Mouse (Mus musculus) layer of hippocampus, adult 9-10 months (tissue): ENCODE results near the gene Nudt3.
"Not testable (repeated sequence)": the region's sequence is repeated elsewhere in the genome, so short reads cannot be mapped to it uniquely, and the experiment has no call there.

ENCODE experiments used
- DNase-seq: peaks from one replicate; pipeline ENCODE4 v3.0.0; 2022; ENCODE audit warnings: low spot score

The Nudt3 gene

DNA sequence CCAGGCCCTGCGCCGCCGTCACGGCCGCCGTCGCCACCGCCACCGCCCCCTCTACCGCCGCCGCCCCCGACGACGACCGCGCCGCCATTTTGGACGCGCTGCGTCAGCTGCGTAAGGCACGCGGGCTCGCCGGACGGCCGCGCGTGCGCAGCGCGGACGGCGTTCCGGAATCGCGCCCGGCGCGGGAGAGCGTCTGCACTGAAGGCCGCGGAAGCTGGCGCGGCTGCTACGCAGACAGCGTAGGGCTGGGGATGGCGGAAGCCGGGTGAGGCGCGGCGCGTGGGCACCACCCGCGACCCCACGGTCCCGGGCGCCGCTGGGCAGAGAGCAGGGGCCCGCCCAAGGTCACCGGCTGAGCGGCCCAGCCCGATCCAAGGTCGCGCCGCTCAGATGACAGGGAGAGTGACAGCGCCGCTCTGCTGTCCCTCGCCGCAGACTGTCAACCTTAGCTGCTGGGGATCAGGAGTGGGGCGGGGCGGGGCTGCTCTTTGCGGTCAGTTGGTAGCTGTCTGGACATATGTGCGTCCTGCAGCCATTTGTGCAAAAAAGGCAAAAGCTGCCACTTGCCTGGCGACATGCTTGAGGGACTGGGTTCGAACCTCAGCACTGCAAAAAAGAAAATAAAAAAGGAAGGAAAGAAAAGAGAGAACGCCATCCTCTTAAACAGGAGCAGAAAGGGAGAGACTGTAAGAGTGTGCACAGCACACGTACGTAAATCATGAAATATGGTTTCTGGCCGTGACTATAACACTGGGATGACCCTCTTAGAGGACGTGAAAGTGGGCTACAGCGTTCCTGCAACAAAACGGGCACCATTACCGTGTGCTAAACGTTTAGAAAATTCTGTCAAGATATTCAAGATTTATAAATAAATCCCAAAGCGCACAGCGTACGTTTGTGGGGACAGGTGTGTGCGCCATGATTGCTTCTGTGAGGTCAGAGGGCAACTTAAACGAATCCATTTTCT is at the start of gene Nudt3:
Gene Nudt3, minus strand, starts transcription at position 136 of the 967 bp plus-strand sequence.
- peak; percentile 55 for DNase-seq

- no peak for DNase-seq
Measured at GRCm38 (mm10) chr17:27671720-27672119, 48.4 kb upstream of the Nudt3 start.

DNA sequence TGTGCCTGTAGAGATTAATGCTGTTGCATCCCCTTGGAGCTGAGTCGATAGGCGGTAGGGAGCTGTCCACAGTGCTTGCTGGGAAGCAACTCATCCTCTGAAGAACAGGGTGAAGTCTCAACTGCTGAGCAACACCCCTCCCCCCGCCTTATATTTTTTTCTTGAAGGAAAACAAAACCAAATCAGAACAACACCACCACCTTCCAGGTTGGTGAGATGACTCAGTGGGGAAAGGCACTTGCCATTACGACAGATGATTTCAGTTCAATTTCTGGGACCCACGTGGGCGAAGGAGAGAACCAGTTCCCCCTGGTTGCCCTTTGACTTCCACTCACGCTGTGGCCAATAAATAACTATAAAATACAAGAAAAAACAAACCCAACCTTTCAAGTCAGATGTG is 35.5 kb upstream of the Nudt3 start:
- no peak for DNase-seq

DNA sequence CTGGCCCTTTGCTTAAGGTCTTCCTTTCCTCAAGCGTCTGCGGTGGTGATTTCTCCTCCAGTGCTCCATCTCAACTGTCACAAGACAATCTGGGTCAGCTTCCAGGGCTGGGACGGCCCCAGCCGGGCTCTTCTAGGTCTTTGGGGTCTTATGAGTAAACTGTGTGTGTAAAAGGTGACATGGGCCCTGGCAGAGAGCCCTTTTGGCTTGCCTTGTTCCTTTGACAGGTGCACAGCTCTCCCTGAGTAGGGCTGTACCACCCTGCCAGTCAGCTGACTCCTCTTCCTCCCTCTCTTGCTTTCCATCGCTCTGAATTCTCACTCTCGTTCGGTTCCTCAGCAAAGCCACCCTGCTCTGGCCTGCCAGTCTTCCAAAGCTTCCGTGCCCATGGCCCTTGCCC is 33.8 kb upstream of the Nudt3 start:
- DNase-seq = no peak

- DNase-seq = no peak
Measured at GRCm38 (mm10) chr17:27656414-27656813, 33.1 kb upstream of the Nudt3 start.

DNA sequence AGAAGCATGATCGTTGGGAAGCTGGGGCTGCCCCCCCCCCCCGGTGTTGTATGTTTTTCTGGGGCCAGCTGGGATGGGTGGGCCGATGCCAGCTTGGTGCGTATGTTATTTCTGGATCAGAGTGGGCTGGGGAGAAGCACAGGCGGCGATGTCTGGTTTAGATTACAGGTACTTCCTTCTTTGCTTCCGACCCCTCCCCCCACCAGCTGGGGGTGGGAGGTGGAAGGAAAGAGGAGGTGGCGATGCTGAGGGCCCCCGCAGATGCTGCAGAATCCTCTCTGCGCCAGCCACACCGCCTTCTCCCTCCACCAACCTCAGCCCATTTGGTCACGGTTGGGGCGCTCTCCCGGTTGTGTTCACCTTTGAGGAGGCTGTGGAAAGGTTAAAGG is 32.7 kb upstream of the Nudt3 start:
- DNase-seq = no peak

DNA sequence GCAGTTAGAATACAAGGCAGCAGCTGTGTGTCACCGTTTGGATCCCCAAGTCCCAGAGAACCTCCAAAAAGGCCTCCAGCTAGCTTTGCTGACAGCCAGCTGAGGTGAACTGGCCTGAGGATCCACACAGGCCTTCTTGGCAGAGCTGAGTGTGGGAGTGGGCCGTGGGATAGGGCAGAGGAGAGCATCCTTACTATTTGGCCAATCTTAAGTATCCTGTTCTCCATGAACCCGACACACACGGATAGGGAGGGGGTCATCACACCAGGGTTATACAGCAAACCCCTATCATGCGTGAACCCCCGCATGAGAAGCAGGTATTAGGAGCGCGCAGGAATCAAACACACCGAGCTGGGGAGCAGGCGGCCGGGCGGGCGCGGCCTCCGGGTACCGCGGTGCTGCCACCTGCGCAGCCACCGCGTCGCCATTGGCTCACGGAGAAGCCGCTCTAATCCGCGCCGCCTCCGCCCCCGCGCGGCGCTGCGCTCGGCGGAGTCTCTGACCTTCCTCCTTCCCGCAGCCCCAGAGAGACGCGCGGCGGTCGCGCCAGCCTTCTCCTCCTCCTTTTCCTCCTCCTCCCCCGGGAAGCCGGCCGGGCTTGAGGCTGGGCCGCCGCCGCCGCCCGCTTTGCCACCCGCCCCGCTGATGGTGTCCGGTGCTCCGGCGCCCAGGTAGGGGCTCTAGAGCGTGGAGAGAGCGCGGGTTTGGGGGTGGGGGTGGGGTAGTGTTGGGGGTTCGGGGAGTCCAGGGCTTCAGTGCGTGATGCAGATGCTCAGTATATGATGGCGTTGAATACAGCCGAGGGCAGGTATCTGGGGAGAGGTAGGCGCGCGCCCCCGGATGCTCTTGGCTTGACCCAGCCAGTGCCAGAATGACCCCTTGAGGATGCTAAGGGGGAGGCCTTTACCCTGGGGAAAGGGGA is 32.1 kb upstream of the Nudt3 start, which contains the start of gene Pacsin1:
Gene Pacsin1, plus strand, starts transcription at position 421 of the 922 bp plus-strand sequence.
- no peak for DNase-seq

GRCm38 (mm10) chr17:27653253-27653959 is 30.1 kb upstream of the Nudt3 start:
- no peak for DNase-seq

DNA sequence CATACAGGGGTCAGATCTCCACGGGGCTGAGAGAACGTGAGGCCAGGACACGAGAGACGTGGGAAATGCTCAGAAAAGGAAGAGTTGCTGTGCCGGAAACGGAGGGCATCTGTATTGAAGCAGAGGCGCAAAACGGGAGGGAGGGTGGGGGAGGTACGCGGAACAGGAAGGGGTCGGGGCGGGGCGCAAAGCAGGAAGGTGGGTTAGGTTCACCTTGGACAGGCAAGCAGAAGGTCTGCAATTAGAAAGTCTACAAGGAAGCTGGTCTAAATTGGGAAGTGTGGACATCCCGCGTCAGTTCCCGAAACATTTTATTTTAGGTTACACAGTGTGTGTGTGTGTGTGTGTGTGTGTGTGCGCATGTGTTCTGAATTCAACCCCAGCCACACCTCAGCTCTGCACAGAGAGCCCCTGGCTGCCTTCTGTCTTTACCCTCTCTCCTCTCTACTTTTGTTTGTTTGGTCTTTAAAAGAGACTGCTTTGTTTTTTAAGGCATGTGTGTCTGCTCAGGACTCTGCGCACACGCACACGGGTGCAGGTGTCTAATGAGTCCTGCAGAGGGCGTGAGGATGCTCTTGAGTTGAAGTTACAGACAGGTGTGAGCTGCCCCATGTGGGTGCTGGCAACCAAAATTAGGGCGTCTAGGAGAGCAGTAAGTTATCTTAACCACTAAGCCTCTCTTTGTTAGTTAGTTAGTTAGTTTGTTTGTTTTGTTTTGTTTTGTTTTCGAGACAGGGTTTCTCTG is 28.9 kb upstream of the Nudt3 start:
- no peak for DNase-seq

DNA sequence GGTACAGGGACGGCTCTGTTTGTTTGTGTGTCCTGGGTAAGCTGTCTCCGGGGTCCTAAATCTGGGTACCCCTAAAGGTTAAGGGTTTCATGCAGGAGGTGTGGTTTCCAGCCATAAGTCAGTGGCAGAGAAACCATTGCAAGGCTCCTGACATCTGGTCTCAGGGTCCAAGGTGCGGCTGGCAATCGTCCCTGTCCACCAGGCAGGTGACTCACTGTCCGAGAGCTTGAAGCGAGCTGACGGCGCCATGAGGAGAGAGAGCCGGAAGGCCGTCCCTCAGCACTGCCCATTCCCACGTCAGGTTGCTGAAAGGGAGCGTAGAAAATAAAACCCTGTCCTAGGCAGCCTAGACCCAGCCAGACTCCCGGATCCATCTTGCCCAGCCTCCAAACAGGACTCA is 27.3 kb upstream of the Nudt3 start:
- no peak for DNase-seq

- DNase-seq = no peak
Measured at GRCm38 (mm10) chr17:27650160-27650559, 26.9 kb upstream of the Nudt3 start.

DNA sequence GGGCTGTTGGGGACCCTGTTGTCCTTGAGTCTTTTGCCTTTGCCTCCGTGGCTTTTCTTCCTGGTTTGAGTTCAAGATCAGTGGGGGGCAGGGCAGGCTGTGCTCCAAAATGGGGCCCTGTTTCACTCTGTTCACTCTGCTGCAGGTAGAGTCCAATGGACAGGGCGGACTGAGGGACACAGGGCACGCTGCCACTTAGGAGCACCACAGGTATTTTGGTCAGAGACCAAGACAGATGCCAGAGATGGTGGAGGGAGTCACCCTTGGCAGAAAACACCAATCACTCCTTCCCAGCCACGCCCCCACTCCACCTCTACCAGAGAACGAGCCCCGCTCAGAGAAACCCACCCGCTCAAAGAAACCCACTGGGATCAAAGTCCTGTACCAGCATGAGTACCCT is 22.5 kb upstream of the Nudt3 start:
- DNase-seq = no peak

- DNase-seq = no peak
Measured at GRCm38 (mm10) chr17:27644572-27644971, 21.3 kb upstream of the Nudt3 start.

- DNase-seq = no peak
Measured at GRCm38 (mm10) chr17:27643756-27644155, 20.5 kb upstream of the Nudt3 start.

DNA sequence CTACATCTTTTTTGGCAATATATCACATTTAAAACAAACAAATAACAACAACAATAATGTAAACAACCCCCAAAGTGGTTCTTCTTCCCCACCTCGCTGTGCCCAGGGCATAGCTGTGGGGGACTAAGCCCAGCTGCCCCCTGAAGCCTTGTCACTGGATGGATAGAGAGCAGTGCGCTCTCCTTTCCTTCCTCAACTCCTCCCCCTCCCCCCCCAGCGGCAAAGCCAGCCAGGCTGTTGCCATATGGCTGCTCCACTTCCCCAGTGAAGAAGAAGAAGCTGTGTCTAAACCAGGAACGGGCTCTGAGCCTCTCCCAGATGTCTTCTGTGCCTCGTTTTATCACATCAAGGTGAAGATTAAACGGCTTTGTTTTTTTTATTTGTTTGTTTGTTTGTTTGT is 19.8 kb upstream of the Nudt3 start:
- no peak for DNase-seq

DNA sequence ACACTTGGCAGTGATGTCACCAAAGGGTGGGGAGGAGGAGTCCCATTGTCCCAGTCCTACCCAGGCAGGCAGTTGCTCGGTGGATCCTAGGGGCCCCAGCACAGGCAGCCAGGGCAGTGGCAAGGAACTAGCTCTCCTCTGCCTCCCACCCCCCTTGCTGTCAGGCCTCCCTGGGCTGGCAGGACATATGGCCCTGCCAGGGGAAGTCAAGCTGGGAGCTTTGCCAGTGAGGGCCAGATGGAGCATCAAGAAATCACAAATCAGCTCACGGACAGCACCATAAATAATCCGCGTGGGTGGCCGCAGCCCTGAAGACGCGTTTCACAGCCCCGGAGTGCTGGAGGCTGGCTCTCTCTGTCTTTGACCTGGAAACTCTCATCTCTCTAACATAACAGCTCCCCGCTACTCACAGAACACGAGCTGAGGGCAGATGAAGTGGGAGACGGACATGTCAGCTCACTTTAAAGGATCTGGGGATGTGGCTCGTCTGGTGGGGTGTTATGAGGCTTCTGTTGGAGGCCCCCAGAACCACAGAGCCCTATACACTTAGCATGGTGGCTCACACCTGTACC is 19.3 kb upstream of the Nudt3 start:
- peak; percentile 79 for DNase-seq

- DNase-seq = not testable (repeated sequence)
Measured at GRCm38 (mm10) chr17:27639851-27640250, 16.6 kb upstream of the Nudt3 start.

GRCm38 (mm10) chr17:27638921-27639332 is 15.6 kb upstream of the Nudt3 start:
- no peak for DNase-seq

DNA sequence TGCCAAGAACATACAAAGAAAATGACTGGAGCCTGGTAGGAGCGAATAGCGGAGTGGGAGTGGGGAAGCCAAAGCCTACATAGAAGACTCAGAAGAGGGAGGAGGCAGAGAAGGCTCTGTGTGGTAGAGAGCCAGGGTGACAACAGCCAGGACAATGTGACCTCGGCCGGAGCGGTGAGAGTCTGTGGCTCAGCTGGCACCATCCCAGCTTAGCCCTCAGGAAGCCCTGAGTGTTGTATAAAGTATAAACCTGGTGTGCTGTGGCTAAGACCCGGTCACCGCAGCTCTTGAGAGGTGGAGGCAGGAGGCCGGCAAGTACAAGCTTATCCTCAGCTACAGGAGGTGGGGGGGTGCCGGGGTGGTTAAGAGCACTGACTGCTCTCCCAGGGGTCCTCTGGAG is 14.0 kb upstream of the Nudt3 start:
- DNase-seq = no peak

DNA sequence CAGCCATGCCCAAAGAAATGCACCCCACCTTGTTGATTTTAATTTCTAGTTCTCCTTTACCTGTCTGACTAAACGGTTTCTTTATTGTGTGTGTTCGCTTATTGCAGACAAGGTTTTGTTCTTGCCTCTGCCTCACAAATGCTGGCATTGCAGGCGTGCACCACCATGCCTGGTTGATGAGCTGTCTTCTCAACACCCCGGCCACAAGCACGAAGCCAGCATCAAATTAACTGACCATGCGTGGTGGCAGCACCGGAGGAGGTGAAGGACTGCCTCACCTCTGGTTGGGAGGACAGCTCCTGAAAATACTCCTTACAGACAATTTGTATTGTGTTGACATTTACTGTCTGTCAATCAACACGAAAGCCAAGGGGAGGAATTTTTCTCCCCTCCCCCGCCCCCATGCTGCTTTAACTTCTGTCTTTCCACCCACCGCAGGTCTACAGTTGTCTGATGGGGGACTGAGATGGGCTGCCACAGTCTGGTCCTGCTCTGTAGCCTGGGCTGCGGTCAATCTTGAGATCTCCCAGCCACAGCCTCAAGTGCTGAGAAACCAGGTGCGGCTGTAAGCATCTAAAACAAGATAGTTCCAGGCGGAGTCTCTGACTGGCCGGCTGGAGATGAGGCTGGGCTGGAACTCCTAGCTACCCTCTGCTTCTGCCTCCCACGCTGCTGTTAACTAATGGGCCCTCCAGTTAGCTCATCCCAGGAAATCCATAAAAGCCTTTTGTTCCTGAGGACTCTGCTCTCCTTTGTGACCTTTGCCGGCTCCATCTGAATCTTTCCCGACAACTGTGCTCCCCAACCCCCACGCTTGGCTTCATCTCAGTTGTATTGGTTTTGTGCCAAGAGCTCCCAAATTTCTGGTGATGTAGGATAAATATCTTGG is 13.1 kb upstream of the Nudt3 start, which contains the start of gene Rps10:
Gene Rps10, minus strand, starts transcription at position 538 of the 889 bp plus-strand sequence.
- DNase-seq = no peak
